Mouse (Mus musculus) retina, embryonic 14.5 days (tissue): ENCODE measurements around the gene Mospd1.

ENCODE experiments used
- DNase-seq: peaks from one replicate; pipeline ENCODE4 v3.0.0-alpha.2; 2015; ENCODE audit warnings: low spot score

Mospd1 gene

GRCm38 (mm10) chrX:53370366-53370740, at the start of gene Mospd1:
Mospd1 (minus strand) TSS chrX:53370502.
- peak; percentile 84 for DNase-seq

GRCm38 (mm10) chrX:53386362-53386761, 16.1 kb upstream of the Mospd1 start:
- no peak for DNase-seq

- no peak for DNase-seq
These were observed 12.8 kb upstream of the Mospd1 start for GRCm38 (mm10) chrX:53383122-53383521.

- peak; percentile 44 for DNase-seq
These were observed 552 bp downstream of the Mospd1 start for GRCm38 (mm10) chrX:53369534-53370365.

- DNase-seq: no peak
These were observed 5.5 kb downstream of the Mospd1 start for GRCm38 (mm10) chrX:53364668-53365383.

DNA sequence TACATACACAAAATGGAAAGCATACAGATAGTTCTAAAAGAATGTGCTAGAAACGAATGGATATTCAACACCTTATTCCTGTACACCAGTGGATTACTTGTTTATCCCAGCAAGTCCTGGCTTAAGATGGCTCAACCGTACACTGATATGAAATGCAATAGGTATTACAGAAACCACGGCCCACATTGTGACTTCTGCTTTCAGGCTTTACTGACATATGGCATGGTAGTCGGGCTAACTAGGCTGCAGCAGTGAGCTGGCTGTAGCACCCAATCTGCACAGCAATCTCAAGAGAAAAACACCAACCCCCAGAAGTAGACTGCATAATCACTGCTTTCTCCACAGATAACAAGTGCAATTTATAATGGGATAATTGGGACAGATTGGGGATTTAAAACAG, 21.9 kb downstream of the Mospd1 start:
- no peak for DNase-seq

DNA sequence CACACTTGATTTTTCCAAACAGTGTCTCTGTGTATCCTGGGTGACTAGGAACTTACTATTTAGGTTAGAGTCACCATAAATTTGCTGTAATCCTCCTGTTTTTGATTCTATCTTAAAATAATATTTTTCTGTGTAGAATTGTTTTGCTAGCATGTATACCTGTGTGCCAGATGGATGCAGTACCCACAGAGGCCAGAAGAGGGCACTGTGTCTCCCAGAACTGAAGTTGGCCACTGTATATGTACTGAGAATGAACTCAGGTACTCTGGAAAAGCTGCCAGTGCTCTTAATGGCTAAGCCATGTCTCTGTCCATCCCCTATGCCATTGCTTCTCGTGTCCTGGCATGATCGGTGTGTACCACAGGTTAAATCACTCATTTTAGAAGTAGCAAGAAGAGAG, 28.8 kb downstream of the Mospd1 start:
- peak; percentile 63 for DNase-seq

GRCm38 (mm10) chrX:53337355-53337754, 32.9 kb downstream of the Mospd1 start:
- DNase-seq: peak; percentile 3

DNA sequence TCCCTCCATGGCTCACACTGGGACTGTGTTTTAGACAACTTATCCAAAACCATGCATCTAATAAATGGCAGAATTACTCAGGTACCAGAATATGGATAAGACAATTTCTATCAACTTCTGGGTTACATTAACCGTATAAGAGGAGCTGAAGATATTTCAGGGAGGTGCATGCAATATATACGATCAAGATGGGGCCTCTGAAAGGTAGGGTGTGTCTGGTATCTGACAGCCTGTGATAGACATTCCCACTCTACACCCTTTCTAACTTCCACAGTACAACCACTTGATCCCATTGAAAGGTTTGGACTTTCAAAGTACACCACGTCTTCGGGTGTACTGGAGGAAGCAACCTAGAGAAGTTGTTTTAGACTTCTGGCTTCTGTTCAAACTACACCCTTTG, 39.9 kb downstream of the Mospd1 start:
- no peak for DNase-seq

GRCm38 (mm10) chrX:53321111-53321510, 49.2 kb downstream of the Mospd1 start:
- DNase-seq: no peak

- no peak for DNase-seq
These were observed 49.7 kb downstream of the Mospd1 start for GRCm38 (mm10) chrX:53320564-53320963.
